Mouse (Mus musculus): ENCODE data around the gene Cckbr.
A peak's percentile ranks its signal among the peaks of the same experiment; 100 is the strongest.
"Not testable (repeated sequence)": the region's sequence is repeated elsewhere in the genome, so short reads cannot be mapped to it uniquely, and the experiment has no call there.

The Cckbr gene

GRCm38 (mm10) chr7:105437979-105438772, 12.6 kb downstream of the Cckbr start:
- DNase-seq (ENCODE audit: low spot score): no peak

DNA sequence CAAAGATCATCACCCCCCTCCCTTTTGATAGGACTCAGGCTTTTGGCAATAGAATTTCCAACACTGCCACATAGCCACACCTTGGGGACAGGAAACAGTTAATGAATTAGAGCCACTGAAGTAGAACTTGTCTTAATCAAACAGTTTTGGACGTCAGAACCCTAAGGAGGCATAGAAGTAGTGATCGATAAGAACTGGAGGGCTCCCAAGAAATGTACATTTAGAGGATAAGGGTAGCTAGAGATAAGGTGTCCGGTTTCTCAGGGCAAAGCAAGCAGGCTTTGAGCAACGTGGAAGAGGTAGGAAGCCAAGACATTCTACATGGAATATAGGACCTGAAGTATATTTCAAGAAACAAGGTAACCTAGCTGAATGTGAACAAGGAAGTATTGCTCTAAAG, 15.9 kb downstream of the Cckbr start:
- DNase-seq (ENCODE audit: low spot score): no peak

DNA sequence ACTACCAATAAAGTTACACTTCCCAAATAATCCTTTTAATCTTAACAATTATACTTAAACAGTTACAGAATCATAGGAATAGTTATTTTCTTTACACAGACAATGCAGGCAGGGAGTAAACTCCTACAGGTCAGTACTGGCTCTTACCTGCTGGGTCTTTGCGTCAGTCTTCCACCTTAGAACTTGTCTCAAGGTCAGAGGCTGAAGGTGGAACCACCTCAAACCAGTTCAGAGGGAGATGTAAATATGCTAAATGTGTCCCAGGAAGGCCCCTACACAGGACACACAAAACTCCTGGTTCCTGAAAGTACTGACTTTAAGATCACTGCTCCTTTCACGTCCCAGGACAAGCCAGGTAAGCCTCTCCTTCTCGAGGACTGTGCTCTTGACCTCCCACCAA, 19.5 kb downstream of the Cckbr start:
- no peak for DNase-seq (ENCODE audit: low spot score)

DNA sequence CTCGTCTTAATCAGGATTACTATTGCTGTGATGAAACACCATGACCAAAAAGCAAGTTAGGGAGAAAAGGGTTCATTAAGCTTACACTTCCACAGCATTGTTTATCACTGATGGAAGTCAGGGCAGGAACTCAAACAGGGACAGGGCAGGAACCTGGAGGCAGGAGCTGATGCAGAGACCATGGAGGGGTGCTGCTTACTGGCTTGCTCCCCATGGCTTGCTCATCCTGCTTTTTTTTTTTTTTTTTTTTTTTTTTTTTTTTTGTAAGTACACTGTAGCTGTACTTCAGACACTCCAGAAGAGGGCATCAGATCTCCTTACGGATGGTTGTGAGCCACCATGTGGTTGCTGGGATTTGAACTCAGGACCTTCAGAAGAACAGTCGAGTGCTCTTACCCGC, 27.8 kb downstream of the Cckbr start:
- DNase-seq (ENCODE audit: low spot score): not testable (repeated sequence)

GRCm38 (mm10) chr7:105458546-105458945, 33.0 kb downstream of the Cckbr start:
- no peak for DNase-seq (ENCODE audit: low spot score)

- DNase-seq (ENCODE audit: low spot score): not testable (repeated sequence)
Measured at GRCm38 (mm10) chr7:105465505-105465904, 40.0 kb downstream of the Cckbr start.

DNA sequence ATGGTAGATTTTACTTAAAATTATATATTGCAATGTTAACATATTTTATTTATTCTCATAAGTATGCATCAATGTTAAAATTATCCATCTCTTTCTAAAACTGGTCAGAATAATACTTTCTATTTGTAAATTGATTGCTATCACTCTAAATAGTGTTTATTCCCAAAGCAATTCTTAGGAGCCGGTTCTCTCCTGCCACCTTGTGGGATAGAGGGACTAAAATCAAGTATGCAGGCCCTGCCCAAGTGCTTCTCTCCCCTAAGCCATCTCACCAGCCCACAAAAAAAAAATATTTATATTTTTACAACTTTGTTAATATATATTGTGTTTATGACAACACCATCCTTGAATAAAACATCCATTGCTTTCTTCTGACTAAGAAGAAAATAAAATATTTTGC, 47.1 kb downstream of the Cckbr start:
- DNase-seq (ENCODE audit: low spot score): no peak

DNA sequence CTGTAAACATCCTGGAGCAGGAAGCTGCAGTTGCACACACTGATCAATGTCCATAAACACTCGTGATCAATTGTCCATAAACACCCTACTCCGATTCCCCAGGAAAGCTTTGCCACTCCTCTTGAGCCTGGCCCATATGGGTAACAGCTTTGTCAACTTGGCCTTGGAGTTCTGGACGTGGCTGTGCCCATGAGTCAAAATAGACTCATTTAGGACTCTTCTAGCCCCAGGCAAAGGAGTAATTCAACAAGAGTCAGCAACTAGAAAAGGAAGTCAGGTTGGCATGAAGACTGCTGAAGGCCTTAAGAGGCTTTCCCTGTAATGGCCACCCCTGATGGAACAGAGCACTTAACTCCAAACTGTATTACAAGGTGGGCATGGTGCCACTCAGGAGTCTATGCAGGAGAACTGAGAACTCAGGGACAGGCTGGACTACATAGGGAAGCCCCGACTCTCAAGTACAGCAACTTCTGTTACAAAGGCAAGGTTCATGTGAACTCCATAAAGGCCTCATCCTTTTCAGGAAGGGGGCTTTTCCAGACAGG, 49.3 kb downstream of the Cckbr start:
- no peak for DNase-seq (ENCODE audit: low spot score)

DNA sequence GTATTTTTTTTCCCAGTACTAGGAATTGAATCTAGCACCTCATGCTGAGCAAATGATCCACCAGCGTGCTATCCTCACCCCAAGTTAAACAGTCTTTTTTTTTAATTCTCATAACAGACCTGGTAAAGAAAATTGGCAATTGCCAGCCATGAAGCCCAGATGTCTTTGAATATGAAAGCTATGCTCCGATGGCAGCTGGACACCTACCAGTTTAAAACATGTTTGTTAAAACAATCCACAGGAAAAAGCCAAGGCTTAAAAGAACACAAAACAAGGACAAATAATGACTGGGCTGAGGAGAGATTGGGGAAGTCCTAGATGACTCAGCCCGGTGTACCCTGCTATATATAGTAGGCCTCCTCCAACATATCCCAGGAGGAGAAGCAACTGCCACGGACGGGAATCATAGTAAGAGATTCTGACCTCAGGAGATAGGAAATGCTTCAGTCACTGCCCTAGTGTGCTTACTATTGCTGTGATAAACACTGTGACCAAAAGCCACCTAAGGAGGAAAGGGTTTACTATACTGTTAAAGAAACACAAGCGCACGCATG, 49.9 kb downstream of the Cckbr start:
- no peak for DNase-seq (ENCODE audit: low spot score)

- no peak for DNase-seq (ENCODE audit: low spot score)
Measured at GRCm38 (mm10) chr7:105476683-105477432, 51.3 kb downstream of the Cckbr start.

DNA sequence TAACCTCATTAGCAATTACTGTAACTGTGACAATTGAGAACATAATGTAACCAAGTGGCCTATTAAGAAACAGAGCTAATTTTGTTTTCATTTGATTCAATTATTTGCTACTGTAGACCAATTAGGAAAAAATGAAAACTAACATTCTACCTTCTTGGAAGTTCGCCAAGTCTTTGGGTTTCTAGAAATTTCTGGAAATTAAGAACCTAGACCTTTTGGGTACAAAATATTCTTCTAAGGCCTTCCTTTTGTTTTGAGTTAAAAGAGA, 51.8 kb downstream of the Cckbr start:
- DNase-seq (ENCODE audit: low spot score): no peak

GRCm38 (mm10) chr7:105477841-105478240, 52.3 kb downstream of the Cckbr start:
- no peak for DNase-seq (ENCODE audit: low spot score)

DNA sequence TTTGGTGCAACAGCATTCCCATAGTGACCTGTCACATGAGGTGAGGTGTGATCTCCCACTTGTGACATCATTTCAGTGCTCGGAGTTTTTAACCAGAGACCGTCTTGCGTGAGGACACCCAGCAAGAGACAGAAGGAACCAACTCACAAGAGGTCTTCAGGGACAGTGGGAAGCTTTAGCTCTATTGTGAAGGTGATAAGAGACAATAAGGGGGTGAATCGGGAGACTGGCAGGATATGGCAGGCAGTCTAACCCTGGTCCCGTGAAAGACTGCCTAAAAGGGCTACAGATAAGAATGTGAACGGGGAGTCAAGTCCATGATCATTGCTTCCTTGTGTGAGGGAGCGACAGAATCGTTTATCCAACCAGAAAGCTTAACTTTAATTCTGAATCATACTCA, 52.8 kb downstream of the Cckbr start:
- no peak for DNase-seq (ENCODE audit: low spot score)

GRCm38 (mm10) chr7:105479232-105479631, 53.7 kb downstream of the Cckbr start:
- no peak for DNase-seq (ENCODE audit: low spot score)

GRCm38 (mm10) chr7:105480081-105480480, 54.5 kb downstream of the Cckbr start:
- no peak for DNase-seq (ENCODE audit: low spot score)

GRCm38 (mm10) chr7:105480561-105481504, 55.3 kb downstream of the Cckbr start:
- DNase-seq (ENCODE audit: low spot score): no peak

DNA sequence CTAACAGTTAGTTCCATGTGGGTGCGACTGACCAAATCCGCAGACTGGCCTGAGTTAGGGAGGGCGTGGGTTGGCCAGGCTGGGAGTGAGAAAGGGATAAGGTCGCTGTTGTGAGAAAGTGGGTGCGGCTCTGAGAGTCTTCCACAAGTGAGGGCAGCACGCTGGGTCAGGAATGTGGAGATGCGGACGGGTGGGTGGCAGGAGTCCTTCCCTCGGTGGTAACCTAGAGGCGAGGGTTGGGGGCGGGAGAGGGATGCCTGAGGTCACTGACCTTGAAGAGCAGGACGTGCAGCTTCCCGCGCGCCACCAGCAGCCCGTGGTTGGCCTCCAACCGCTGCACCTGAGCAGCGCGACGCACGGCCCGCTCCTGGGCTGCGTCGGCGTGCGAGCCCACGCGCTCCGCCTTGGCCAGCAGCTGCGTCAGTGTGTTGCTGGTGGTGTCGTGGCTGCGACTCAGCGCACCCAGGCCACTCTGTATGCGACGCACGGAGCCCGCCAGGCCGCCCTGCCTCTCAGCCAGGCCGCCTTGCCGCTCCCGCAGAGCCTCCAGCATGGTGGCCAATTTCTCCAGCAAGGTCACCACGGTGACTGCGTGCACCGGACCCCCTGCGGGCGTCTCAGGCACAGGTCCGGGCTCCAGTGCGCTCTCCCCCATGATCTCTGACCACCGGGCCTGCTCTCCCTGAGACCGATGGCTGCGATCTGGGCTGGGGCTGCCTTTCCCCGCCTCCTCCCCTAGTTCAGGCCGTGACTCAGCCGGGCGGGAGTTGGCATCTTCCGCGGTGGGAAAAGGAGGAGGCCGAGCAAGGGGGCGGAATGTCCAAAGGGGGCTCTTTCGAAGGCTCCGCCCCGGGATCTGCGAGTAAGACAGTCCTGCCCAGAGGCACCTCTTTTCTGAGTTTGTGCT, 56.2 kb downstream of the Cckbr start, which contains the start of gene Cavin3:
TSS of gene Cavin3 (minus strand) at position 796 of the 907 bp plus-strand sequence.
- peak; percentile 66 for DNase-seq (ENCODE audit: low spot score)

DNA sequence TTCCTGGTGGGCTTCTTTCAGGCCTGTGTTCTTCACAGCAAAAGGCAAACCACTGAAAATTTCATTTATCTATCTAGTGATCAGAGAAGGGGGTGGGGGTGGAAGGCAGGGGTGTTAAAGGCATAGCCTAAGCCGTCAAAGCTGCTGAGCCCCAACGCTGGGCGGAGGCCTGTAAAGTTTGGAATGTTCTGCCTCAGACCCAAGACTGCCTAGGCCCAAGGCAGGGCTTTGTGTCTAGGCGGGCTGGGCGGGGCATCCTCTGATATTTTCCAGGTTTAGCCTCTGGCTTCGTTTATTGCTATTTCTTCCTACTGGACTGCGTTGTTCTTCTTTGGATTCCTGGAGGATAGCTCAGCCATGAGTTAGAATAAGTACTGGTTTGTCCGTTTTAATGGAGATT, 56.9 kb downstream of the Cckbr start:
- DNase-seq (ENCODE audit: low spot score): no peak

DNA sequence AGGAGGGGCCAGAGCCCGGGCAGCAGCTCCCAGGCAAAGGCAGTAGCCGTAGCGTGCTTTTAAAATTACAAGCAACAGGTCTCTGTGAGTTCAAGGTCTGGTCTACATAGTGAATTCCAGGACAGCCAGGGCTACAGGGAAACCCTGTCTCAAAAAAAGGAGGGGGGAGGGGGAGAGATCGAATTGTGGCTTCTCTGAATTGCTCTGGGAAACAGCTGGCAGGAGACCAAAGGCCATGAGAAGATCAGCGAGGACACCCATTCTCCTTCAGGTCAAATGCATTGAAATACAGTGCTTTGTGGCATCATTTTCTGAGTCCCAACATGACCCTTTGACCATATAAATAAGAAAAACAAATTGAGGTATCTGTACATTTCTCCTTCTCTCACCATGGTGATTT, 59.5 kb downstream of the Cckbr start:
- no peak for DNase-seq (ENCODE audit: low spot score)

DNA sequence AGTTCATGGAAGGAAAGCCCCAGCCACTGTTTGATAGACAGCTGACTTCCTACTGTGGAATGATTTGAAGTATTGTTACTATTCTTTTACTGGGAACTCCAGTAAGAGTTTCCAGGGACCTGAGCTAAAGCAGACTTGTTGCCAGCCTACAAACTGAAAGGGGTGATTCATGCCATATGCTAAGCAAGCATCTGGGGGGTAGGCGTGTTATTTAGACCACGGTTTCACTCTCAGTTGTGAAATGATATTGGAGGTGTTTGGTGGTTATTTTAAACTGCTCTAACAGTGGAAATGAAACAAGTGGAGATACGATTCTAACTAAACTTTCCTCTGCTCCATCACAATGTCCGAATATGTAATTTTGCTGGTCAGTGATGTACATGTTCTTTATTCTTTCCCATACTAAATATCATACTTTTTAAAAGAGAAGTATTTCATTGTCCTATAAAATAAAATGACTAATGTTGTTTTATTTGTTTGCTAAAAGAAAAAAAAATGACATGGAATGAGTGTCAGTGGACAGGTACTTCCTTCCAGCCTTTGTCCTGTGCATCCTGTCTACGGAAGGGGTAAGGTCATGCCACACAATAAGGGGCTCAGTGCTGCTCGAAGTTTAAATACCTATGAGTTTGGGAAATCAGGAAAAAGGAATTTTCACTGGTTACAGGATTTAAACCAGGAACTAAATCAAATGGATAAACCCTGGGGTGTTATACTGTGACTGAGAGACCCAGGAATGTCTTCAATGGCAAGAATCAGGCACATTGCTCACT, 61.8 kb downstream of the Cckbr start:
- no peak for DNase-seq (ENCODE audit: low spot score)
